Mouse (Mus musculus) large intestine, adult 2 months (tissue): ENCODE results near the gene Tmsb4x. TPM values are rescaled to one million over a fixed set of nuclear protein-coding genes. Genes with fewer than 3 reads are reported as not detected.

ENCODE experiments used
- DNase-seq: peaks from one replicate; pipeline ENCODE4 v3.0.0-alpha.2; 2012; ENCODE audit warnings: low read depth, low spot score
- WGBS: fragments of 180-500 bp; shearing (Covaris S2); methylation state at CpG from one replicate; pipeline ENCODE4 v1.1.7; 2018; 5-methylcytosine and 5-hydroxymethylcytosine counted together
- polyA plus RNA-seq: library from polyadenylated mRNA; depleted of rRNA; stranded (reverse); fragments of >200 nt; gene quantifications from 2 replicates; pipeline ENCODE4 v1.2.3, GENCODE M21; 2012; rRNA removed

The Tmsb4x gene
- 455 and 536 TPM in 2 replicates for polyA plus RNA-seq

- DNase-seq = no peak
- WGBS = 15% methylated on average over 39 of the region's 39 CpGs
Measured at GRCm38 (mm10) chrX:167208978-167209754, at the start of gene Tmsb4x. TSS of gene Tmsb4x (minus strand) at chrX:167209315.

DNA sequence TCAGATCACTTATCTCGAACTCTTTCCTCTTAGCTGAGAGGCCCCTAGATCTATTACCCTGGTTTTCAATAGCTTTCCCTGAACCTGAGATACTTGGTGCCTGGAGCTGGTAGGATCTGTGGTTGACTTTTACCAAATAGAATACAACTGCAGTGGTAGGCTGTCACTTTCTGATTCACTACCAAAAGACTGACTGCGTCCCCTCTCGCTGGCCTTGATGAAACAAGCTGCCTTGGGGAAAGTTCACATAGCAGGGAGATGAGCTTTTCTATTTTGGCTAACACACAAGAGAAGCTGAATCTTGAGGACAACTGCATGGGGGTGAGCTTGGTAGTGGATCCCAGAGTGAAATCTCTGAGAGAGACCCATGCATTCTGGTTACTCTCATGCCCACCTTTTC lies 32.6 kb upstream of the Tmsb4x start:
- DNase-seq = no peak
- 91% methylated on average over 3 of the region's 3 CpGs for WGBS

DNA sequence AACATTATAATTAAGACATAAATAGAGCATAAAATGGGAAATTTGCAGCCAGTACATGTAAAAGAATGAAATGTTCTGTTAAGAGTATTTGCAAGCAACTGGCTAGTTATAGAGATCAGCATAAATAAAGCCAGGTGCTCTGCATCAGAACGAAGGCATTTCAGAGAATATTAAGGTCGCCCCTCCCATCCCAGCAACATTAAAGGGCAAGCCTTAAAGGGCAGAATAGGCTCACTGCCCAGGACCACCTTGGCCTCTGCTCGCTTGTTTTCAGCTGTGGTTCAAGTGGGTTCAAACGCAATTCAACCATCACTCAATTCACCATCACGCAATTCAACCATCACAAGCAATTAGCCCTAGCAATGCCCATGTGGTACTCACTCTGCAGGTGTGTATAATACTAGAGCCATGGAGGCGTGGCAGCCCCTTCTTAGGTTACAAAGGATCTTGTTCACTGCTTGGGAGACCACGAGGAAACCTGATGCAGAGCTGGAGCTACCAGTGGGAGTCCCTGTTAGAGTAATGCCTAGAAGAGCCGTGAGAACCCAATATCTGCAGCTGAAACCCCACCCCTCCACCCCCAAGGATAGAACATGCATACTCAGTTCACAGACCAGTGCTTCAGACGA lies 30.3 kb upstream of the Tmsb4x start:
- no peak for DNase-seq
- WGBS = 60% methylated on average over 9 of the region's 9 CpGs

DNA sequence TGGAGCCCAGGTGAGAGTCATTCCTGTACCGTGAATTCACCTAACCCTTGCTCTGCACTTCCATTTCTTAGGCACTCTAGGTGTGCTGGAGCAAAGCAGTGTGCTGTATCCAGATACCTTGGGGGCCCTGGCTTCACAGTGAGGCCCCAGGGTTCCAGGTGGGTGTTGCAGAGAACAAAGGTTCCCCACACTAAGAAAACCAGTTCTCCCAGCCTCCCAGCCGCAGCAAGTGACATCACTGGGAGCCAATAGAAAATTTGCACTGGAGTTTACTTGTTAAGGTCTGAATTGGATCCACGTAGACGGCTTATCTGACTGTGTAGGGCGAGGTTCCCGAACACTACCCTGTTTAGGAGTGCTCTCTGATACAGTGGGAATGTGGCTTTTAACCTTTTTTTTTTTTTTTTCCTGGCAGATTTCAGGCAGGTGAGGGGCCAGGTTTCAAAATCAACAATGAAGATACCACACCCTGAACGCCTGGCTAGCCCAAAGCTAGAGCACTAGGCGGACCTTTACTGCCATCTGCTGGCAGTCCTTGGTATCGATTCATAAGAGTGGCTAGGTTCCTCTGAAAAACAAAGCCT lies 24.1 kb upstream of the Tmsb4x start:
- WGBS = 26% methylated on average over 9 of the region's 9 CpGs
- no peak for DNase-seq

GRCm38 (mm10) chrX:167231150-167231549 lies 22.0 kb upstream of the Tmsb4x start:
- no peak for DNase-seq

GRCm38 (mm10) chrX:167229819-167230218 lies 20.7 kb upstream of the Tmsb4x start:
- DNase-seq = no peak
- 42% methylated on average over 1 of the region's 1 CpGs for WGBS

More at GRCm38 (mm10) chrX:167231150-167231549, 22.0 kb upstream of the Tmsb4x start:
- 50% methylated on average over 8 of the region's 8 CpGs for WGBS

GRCm38 (mm10) chrX:167229206-167229605 lies 20.1 kb upstream of the Tmsb4x start:
- WGBS = 53% methylated on average over 6 of the region's 6 CpGs
- DNase-seq = no peak

DNA sequence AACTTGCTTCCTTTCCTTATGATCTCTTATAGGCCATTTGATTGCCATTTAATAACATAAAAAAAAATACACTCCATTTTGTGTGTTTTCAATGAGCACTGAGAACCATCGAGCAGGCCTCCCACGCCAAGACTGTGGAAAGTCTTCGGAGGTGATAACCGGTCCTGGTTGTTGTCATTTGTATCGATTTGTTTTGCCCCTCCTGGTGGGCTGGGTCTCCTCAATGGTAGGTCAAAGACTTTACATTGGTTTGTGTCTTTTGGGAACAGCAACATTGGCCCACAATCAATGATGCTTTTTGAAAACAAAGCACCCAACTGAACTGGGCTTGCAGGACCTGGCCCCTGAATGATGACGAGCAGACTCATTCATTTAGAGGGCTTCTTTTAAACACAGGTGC lies 18.6 kb upstream of the Tmsb4x start:
- no peak for DNase-seq
- WGBS = 90% methylated on average over 6 of the region's 6 CpGs

DNA sequence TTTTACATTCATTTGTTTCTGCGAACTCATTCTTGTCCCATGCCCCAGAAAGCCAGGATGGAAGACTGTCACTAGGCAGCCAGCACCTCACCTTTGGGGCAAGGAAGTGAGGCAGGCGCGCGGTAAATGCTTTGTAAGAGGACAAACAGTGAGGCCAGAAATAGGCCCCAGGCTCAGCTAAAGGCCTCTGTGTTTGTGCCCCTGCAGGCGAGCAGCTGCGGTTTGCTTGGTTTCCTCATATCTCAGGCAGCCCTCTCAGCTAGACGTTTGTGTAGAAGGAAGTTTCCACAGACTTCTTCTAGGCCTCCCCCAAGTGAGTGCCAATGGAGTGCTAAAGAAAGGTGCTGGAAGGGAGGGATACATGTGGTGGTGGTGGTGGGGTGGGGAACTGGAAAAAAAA lies 18.0 kb upstream of the Tmsb4x start:
- no peak for DNase-seq
- WGBS = 84% methylated on average over 7 of the region's 7 CpGs

- no peak for DNase-seq
- 87% methylated on average over 5 of the region's 5 CpGs for WGBS
Measured at GRCm38 (mm10) chrX:167226570-167226969, 17.5 kb upstream of the Tmsb4x start.

DNA sequence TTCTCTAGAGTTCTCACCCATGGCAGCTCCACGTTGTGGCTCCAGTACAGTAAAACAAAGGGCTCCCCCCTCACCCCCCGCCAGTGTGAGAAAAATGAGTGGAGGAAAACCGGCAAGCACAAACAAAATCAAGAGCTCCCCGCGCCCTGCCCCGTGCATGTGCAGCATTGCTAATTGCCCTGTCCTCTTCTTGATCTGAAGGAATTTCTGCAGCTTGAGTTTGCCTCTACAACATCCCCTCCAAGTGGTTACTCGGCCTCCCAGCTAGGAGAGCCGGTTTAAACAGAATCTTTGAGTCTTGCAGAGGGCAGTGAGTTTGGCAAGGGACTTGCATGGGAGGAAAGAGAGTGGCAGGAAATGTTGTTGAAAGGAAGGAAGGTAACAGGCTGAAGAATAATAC lies 3.6 kb upstream of the Tmsb4x start:
- no peak for DNase-seq
- WGBS = 24% methylated on average over 8 of the region's 8 CpGs

DNA sequence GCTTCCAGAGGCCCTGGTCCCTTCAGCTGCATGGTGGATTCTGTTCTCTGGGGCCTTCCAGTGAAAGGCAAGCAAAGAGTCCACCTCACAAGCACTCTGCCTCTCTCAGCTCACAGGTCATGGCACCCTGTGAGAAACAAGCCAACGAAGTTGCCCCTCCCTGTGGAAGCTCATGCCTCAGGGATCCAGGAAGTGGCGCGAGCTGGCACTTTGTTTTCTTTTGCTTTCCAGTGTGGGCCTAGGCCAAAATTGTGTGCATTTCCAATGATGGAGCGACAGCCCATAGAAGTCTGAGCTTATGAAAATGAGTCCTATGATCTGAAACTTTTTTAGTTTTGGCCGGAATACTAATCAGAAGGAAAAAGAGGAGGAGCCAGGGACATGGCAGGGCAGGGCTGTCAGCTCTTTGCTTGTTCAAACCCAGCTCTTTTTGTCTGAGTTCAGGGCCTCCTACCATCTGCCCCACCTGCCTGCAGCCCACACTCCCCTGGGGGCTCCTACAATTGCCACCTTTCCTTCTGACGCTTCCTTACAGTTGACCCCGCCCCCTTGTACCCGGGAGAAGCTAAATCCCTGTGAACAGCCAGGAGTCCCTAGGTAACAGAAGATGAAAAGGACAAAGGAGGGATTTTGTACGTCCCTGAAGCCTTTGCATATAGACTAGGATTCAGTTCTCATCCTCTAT lies 2.9 kb upstream of the Tmsb4x start:
- WGBS = 31% methylated on average over 9 of the region's 9 CpGs
- DNase-seq = no peak

DNA sequence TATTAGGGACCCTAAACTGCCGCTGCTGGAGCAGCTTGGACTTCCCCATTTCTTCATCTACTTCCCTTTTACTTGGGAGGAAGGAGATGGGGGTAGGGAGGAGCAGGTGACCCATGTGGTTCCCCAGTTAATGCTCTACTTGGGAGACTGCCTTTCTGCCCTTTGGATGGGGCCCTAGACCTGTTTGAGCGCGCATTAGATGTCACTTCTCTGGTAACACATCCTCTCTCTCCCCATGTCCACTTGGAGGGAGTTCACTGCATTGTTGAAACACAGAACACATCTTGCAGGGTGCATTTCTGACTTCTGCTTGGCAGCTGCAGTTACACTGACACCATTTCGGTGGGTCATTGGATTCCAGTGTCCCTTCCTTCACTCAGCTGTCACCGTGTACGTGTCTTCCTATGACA lies 1.2 kb upstream of the Tmsb4x start:
- WGBS = 31% methylated on average over 6 of the region's 6 CpGs
- DNase-seq = no peak

- WGBS = 39% methylated on average over 8 of the region's 8 CpGs
Measured at GRCm38 (mm10) chrX:167209828-167210227, 713 bp upstream of the Tmsb4x start.

DNA sequence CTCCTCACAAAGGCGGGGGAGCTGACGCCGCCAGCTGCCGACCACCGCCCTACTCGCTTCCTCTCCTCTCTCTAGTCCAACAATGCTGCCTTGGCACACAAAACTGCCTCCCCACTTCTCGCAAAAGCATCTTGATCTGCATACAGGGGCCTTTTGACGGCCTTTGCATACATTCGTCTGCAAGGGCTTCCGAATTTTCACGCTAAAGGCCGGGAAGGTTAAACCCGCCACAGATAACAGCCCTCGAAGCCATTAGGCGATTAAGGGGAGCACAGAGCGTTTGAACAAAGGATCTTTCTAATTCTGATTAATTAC lies 652 bp downstream of the Tmsb4x start:
- DNase-seq = no peak
- 11% methylated on average over 16 of the region's 16 CpGs for WGBS

More at GRCm38 (mm10) chrX:167209828-167210227, 713 bp upstream of the Tmsb4x start:
- no peak for DNase-seq

GRCm38 (mm10) chrX:167207741-167208505 lies 1.2 kb downstream of the Tmsb4x start:
- 19% methylated on average over 25 of the region's 25 CpGs for WGBS

GRCm38 (mm10) chrX:167205813-167206520 lies 3.1 kb downstream of the Tmsb4x start:
- WGBS = 57% methylated on average over 8 of the region's 8 CpGs
- DNase-seq = no peak

More at GRCm38 (mm10) chrX:167207741-167208505, 1.2 kb downstream of the Tmsb4x start:
- no peak for DNase-seq

- 78% methylated on average over 2 of the region's 2 CpGs for WGBS
- DNase-seq = no peak
Measured at GRCm38 (mm10) chrX:167201365-167201764, 7.8 kb downstream of the Tmsb4x start.

- WGBS = 28% methylated on average over 2 of the region's 2 CpGs
- no peak for DNase-seq
Measured at GRCm38 (mm10) chrX:167195228-167195649, 13.9 kb downstream of the Tmsb4x start.
